Mouse (Mus musculus): ENCODE data around the gene Nhsl2.

DNA sequence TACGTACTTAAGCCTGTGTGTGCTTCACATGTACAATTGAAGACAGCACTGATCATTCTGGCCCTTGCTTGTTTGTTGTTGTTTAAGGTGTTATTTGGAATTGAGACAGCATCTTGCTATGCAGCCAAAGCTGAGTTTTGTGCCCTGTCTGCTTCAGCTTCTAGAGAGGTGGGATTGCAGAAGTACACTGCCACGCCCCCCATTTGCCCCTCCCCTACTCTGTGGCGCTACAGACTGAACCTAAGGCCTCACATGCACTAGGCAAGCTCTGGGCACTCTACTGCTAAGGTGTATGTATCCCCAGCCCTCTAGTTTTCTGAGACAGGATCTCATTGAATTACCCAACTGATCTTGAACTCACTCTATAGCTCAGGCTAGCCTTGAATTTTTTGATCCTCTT, 186.5 kb downstream of the Nhsl2 start:
- TF ChIP-seq CTCF (IDR thresholded peaks at IDR 0.05; ENCODE audit: low read depth) (no peak), EP300 (IDR thresholded peaks at IDR 0.05; ENCODE audit: low read depth) (no peak)

All from liver, postnatal 0 days (tissue).